Mouse (Mus musculus) hindbrain, embryonic 16.5 days (tissue): ENCODE data around the gene Pou3f4. TPM values are rescaled to one million over a fixed set of nuclear protein-coding genes. Genes with fewer than 3 reads are reported as not detected.

Experiments used
- ATAC-seq: fragments of 200-750 bp; cut with Nextera tagmentation; 2 replicates; pipeline ENCODE4 v1.8.0; 2017; ENCODE audit warnings: moderate TSS enrichment, moderate library complexity
- H3K27ac ChIP-seq: fragments of 300-500 bp; sonication (generic); 2 replicates; pipeline ENCODE4 v1.5.1; 2014; ENCODE audit warnings: low read depth, mild to moderate bottlenecking, control low read depth, low read length, moderate library complexity
- H3K27me3 ChIP-seq: fragments of 300-500 bp; sonication (generic); replicated peaks from 2 replicates; pipeline ENCODE4 v1.6.1; 2014; ENCODE audit warnings: low read length; ENCODE audit not compliant: control insufficient read depth, insufficient read depth
- H3K36me3 ChIP-seq: fragments of 300-500 bp; sonication (generic); 2 replicates; pipeline ENCODE4 v1.6.1; 2014; ENCODE audit warnings: mild to moderate bottlenecking, low read length, moderate library complexity, mixed read lengths; ENCODE audit not compliant: control insufficient read depth, insufficient read depth
- H3K4me1 ChIP-seq: fragments of 300-500 bp; sonication (generic); 2 replicates; pipeline ENCODE4 v1.6.1; 2014; ENCODE audit warnings: low read depth, low read length; ENCODE audit not compliant: control insufficient read depth, insufficient read depth
- H3K4me2 ChIP-seq: fragments of 300-500 bp; sonication (generic); 2 replicates; pipeline ENCODE4 v1.6.1; 2014; ENCODE audit warnings: mild to moderate bottlenecking, low read length, control low read depth, moderate library complexity
- H3K4me3 ChIP-seq: fragments of 300-500 bp; sonication (generic); 2 replicates; pipeline ENCODE4 v1.5.1; 2014; ENCODE audit warnings: mild to moderate bottlenecking, low read length, control low read depth, moderate library complexity
- H3K9ac ChIP-seq: fragments of 300-500 bp; sonication (generic); 2 replicates; pipeline ENCODE4 v1.6.1; 2014; ENCODE audit warnings: low read depth, mild to moderate bottlenecking, control low read depth, low read length, moderate library complexity
- H3K9me3 ChIP-seq: fragments of 300-500 bp; sonication (generic); 2 replicates; pipeline ENCODE4 v1.6.1; 2014; ENCODE audit warnings: mild to moderate bottlenecking, low read length, moderate library complexity; ENCODE audit not compliant: control insufficient read depth
- WGBS: fragments of 180-500 bp; shearing (Covaris S2); extraction: QIAGEN DNeasy Blood & Tissue Kit; methylation state at CpG from one replicate; pipeline ENCODE4 v1.1.7; 2014; 5-methylcytosine and 5-hydroxymethylcytosine counted together
- polyA plus RNA-seq: library from polyadenylated mRNA; unstranded; fragments of >200 nt; fragmentation: Nextera tagmentation; extraction: Ambion mirVana; gene quantifications from 2 replicates; pipeline ENCODE4 v1.2.1, GENCODE M21; 2015

Gene Pou3f4
- polyA plus RNA-seq, 1 experiment from 2014 or later: 7.6 TPM

DNA sequence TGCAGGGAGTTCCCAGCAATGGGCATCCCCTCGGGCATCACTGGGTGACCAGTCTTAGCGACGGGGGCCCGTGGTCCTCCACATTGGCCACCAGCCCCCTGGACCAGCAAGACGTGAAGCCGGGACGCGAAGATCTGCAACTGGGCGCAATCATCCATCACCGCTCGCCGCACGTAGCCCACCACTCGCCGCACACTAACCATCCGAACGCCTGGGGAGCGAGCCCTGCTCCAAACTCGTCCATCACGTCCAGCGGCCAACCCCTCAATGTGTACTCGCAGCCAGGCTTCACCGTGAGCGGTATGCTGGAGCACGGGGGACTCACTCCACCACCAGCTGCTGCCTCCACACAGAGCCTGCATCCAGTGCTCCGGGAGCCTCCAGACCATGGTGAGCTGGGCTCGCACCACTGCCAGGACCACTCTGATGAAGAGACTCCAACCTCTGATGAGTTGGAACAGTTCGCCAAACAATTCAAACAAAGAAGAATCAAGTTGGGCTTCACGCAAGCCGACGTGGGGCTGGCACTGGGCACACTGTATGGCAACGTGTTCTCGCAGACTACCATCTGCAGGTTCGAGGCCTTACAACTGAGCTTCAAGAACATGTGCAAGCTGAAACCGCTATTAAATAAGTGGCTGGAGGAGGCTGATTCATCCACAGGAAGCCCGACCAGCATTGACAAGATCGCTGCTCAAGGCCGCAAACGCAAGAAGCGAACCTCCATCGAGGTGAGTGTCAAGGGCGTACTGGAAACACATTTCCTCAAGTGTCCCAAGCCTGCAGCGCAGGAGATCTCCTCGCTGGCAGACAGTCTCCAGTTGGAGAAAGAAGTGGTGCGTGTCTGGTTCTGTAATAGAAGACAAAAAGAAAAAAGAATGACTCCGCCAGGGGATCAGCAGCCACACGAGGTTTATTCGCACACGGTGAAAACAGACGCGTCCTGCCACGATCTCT, 790 bp downstream of the Pou3f4 start:
- H3K27ac ChIP-seq: peak overlapping the region; percentile 84
- no peaks in the 10 kb centered on the region for H3K9me3 ChIP-seq
- H3K4me3 ChIP-seq: peak overlapping the region; percentile 52
- no peaks in the 10 kb centered on the region for H3K4me1 ChIP-seq
- peak overlapping the region; percentile 58 for H3K9ac ChIP-seq
- H3K36me3 ChIP-seq: no peaks in the 10 kb centered on the region
- H3K27me3 ChIP-seq: no peaks in the 10 kb centered on the region
- peak overlapping the region; percentile 56 for H3K4me2 ChIP-seq
- 24% methylated on average over 51 of the region's 52 CpGs for WGBS
- peak; percentile 44 for ATAC-seq

DNA sequence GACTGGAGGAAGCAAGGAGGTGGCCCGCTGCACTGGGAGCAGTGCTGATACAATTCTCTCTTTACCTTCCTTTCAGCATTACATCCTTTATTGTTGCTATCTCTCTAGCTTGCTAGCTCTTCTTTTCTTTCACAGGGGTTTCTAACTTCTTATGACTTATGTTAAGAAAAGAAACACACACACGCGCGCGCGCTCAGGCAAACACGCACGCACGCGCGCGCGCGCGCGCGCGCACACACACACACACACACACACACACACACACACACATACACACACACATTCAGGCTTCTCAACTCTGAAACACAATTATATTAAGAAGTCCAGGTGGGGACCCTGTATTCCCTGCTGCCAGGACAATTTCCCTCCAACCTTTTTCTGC, 1.5 kb downstream of the Pou3f4 start:
- Histone ChIP-seq H3K9ac (peak overlapping the region; percentile 58), H3K4me2 (peak overlapping the region; percentile 56), H3K4me3 (peak overlapping the region; percentile 52), H3K36me3 (no peaks in the 10 kb centered on the region), H3K4me1 (no peaks in the 10 kb centered on the region), H3K9me3 (no peaks in the 10 kb centered on the region), H3K27ac (peak overlapping the region; percentile 84), H3K27me3 (no peaks in the 10 kb centered on the region)
- WGBS: 26% methylated on average over 18 of the region's 18 CpGs
- ATAC-seq: no peak

DNA sequence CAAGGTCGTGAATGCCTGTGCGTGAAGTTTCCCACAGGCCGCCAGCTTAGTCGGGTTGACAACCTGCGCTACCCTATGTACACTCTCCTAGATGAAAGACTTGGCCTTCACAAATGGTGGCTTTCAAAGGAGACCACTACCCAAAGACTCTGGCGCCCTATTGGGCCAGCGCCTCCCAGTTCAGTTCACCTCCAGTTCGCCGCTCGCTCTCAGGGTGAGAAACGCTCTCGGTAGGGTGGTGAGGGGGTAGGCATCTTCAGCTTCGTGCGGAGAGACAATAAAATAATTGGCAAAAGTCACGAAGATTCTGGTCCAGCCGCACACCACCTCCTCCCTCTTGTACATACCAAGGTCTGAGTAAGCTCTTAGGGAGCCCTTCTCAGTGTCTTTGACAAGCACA, 2.5 kb downstream of the Pou3f4 start:
- Histone ChIP-seq H3K4me1 (no peaks in the 10 kb centered on the region), H3K36me3 (no peaks in the 10 kb centered on the region), H3K4me3 (peak overlapping the region; percentile 52), H3K9ac (peak overlapping the region; percentile 50), H3K9me3 (no peaks in the 10 kb centered on the region), H3K27ac (peak overlapping the region; percentile 52), H3K27me3 (no peaks in the 10 kb centered on the region), H3K4me2 (peak overlapping the region; percentile 56)
- 17% methylated on average over 16 of the region's 16 CpGs for WGBS
- no peak for ATAC-seq

DNA sequence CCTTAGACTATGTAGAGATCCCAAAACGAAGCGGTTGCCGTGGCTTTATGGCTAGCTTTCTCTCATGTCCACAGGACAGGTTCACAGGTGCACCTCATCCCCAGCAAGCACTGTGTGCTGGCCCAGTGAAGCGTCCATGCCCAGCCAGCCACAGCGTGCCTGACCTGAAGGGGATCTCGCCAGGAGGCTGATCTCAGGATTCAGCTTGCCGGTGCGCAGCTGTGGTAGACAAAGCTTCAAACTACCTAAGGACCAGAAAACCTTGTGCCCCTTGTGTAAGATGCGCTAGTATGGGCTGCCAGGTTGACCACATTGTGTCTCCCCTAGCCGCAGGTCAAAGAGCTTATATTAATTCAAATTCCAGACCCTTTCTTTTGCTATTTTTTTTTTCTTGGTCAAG, 3.1 kb downstream of the Pou3f4 start:
- no peaks in the 10 kb centered on the region for H3K27me3 ChIP-seq
- WGBS: 15% methylated on average over 10 of the region's 10 CpGs

DNA sequence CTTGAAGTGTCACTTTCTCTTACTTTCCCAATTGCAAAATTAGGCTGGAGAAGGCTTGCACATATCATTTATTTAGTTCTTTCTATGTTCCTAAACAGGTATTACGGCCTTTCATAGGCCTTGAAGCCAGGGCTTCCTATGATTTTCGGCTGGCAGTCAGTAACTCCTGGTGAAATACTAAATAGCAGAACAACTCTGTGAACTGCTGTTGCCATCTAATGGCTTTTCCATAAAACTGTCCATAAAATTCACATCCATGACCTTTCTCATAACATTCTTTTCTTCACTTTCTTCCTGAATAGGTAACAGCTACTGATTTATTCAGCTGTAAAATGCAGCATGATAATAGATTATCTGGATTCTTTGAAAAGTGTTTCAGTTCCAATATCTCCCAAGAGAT, 23.4 kb downstream of the Pou3f4 start:
- no peaks in the 10 kb centered on the region for H3K9me3 ChIP-seq
- 64% methylated on average over 2 of the region's 2 CpGs for WGBS
- H3K9ac ChIP-seq: no peak overlapping the region
- H3K36me3 ChIP-seq: no peaks in the 10 kb centered on the region
- no peak overlapping the region for H3K27ac ChIP-seq
- H3K27me3 ChIP-seq: no peaks in the 10 kb centered on the region
- ATAC-seq: no peak
- no peaks in the 10 kb centered on the region for H3K4me1 ChIP-seq
- no peak overlapping the region for H3K4me2 ChIP-seq
- H3K4me3 ChIP-seq: no peak overlapping the region

More for the DNA sequence above, 3.1 kb downstream of the Pou3f4 start:
- Histone ChIP-seq H3K36me3 (no peaks in the 10 kb centered on the region), H3K4me1 (no peaks in the 10 kb centered on the region), H3K9ac (peak overlapping the region; percentile 55; the same call in 1 of the 2 replicates), H3K4me3 (peak overlapping the region; percentile 52), H3K27ac (peak overlapping the region; percentile 25; the same call in 1 of the 2 replicates), H3K4me2 (peak overlapping the region; percentile 56), H3K9me3 (no peaks in the 10 kb centered on the region)
- no peak for ATAC-seq

DNA sequence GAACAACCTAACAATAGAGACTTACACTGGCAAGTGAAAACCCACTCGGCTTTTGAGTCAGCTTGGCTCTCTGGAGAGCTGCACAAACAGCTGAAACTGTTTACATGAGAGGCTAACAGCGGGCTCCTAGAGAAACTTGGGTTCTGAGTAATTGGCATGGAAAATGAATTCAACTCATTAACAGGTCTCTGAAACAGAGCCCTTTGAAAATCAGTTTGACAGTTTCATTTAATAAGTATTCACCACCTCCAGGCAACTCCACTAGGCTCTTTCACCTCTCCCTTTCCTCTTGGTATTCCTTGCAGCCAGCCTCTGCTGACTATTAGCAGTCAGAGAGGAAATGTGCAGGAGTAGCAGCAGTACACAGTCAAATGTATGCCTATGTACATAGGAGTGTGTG, 37.2 kb downstream of the Pou3f4 start:
- Histone ChIP-seq H3K27me3 (no peaks in the 10 kb centered on the region), H3K9me3 (no peaks in the 10 kb centered on the region), H3K27ac (no peak overlapping the region), H3K4me1 (no peaks in the 10 kb centered on the region), H3K4me2 (no peak overlapping the region), H3K9ac (no peak overlapping the region), H3K4me3 (no peak overlapping the region), H3K36me3 (no peaks in the 10 kb centered on the region)
- WGBS: 32% methylated on average over 2 of the region's 2 CpGs
- 0 out of 2 replicates have a peak, but pooled peaks have one; percentile 27 for ATAC-seq
